In genomic region chr7:38107371-38108259, GRCm38 (mm10) we compare ENCODE assay signal across 8 mouse cellular contexts. TPM values are rescaled to one million over a fixed set of nuclear protein-coding genes. Genes with fewer than 3 reads are reported as not detected.
DNase-seq lines count a peak whose midpoint lies in the region; ATAC-seq lines count a peak whose summit lies in the region.

Gene Ccne1 (minus strand): TSS chr7:38107534.

- no peaks in the 10 kb centered on the region for H3K9me3 ChIP-seq in intestine, embryonic 14.5 days (ENCODE audit: control insufficient read depth, low read length)

- peak; percentile 93 for DNase-seq in adipocyte (ENCODE audit: low spot score)
- peak; percentile 92 for DNase-seq in embryo, embryonic 10 days (ENCODE audit: low spot score)
- peak; percentile 99 for DNase-seq in gastrocnemius, postnatal 14 days
- DNase-seq in intestine, embryonic 14.5 days (ENCODE audit: low spot score): peak; percentile 100
- DNase-seq in left cerebral cortex, postnatal 14 days (ENCODE audit: low spot score in 2 of 2): peak; percentile 98
- DNase-seq in mesoderm, embryonic 11.5 days (ENCODE audit: low read depth, low spot score): peak; percentile 97
- peak; percentile 96 to 98 for DNase-seq in right cerebral cortex, postnatal 36 days (ENCODE audit: low spot score in 2 of 2)
- peak; percentile 98 for DNase-seq in yolk sac, embryonic 10.5 days (ENCODE audit: low spot score)

- peak within 1 kb of the TSS; percentile 69 for H3K9ac ChIP-seq in intestine, embryonic 14.5 days (ENCODE audit: low read length)

- ATAC-seq in intestine, embryonic 14.5 days (replicated peaks; ENCODE audit: low FRiP score, low TSS enrichment, low read depth): peak; percentile 94

- intact Hi-C loops in gastrocnemius, postnatal 14 days (cut with DNase I; ENCODE audit: low total_unique reads): no loop called here
- intact Hi-C loops in left cerebral cortex, postnatal 14 days (cut with DNase I): no loop called here

- H3K4me1 ChIP-seq in intestine, embryonic 14.5 days (replicated peaks; ENCODE audit: control insufficient read depth, insufficient read depth, low read length): peaks cover 26% of the 10 kb centered on the region

- WGBS in intestine, embryonic 14.5 days: under 1% methylated on average over 77 of the region's 102 CpGs

- H3K4me3 ChIP-seq in intestine, embryonic 14.5 days (ENCODE audit: low read depth, low read length): peak within 1 kb of the TSS; percentile 69

- peak within 1 kb of the TSS; percentile 83 for H3K4me2 ChIP-seq in intestine, embryonic 14.5 days (ENCODE audit: low read length)

- H3K27ac ChIP-seq in intestine, embryonic 14.5 days (ENCODE audit: low read depth): peak within 1 kb of the TSS; percentile 63

- H3K27me3 ChIP-seq in intestine, embryonic 14.5 days (replicated peaks; ENCODE audit: control insufficient read depth, insufficient read depth, low read length): no peaks in the 10 kb centered on the region

- peaks cover 9% of the 10 kb centered on the region for H3K36me3 ChIP-seq in intestine, embryonic 14.5 days (ENCODE audit: control insufficient read depth, insufficient read depth, low read length)

RNA-seq across cellular contexts. Expression of gene Ccne1, which starts in this region (rescaled TPM):
- 1 to 10 TPM; 1.2 to 2.1 TPM for total RNA-seq in gastrocnemius, postnatal 14 days (2021)
- polyA plus RNA-seq in intestine, embryonic 14.5 days (2014; fragmentation: Nextera tagmentation; extraction: Ambion mirVana): 72.6 and 74.7 TPM in 2 replicates
- total RNA-seq in left cerebral cortex, postnatal 14 days (2021): 10 to 100 TPM; 15.3 to 19.5 TPM

Comparison
In these comparisons a context has a peak if more than half of its experiments do, and no peak if none do; other contexts are left out.
1. Peak in every context shown above with its lines: DNase-seq, ATAC-seq, H3K4me3 ChIP-seq and H3K27ac ChIP-seq.
2. RNA of gene Ccne1 (total RNA-seq): 15.3 to 19.5 TPM in left cerebral cortex, postnatal 14 days; 1.2 to 2.1 TPM in gastrocnemius, postnatal 14 days; every median in the first group is over 4 times any median in the second.